Mouse (Mus musculus): ENCODE data around the gene Zfp775. TPM values are rescaled to one million over a fixed set of nuclear protein-coding genes. Genes with fewer than 3 reads are reported as not detected.

Gene Zfp775
- polyA plus RNA-seq (2012; rRNA removed) = 1.7 and 2.2 TPM in 2 replicates

DNA sequence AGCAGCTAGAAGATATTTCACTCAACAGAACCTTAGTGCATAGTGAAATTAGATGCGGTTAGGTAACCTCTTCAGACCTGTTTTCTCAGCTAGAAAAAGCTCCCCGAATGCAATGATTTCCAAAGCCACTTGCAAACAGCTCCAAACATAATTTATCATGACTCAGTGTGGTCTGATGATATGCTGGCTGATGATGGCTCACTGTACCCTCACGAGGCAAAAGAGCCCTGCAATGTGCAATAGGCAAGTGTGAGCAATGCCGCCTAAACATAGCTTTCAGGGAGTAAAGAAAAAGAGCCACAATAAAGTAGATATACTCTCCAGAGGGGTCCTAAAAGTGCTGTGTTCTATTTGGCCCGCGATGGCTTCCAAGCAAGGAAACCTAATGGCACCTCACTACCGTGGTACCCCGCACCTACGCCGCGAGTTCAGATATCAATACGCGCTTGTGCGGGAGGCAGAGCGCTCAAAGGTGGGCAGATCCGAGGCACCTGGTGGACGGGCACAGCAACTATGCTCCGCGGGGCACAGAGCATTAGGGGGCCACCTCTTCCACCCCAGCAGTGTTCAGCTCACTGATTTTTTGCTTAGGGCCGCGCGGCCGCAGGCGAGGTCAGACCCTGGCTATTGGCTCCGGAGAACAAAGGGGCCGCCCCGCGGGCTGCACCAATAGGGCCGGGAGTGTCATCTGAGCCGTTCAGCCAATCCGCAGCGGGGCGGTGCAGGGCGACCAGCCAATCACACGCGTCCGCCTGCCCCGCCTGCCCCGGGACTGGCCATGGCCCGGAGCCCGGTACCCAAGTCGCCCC is at the start of gene Zfp775:
Gene Zfp775 (plus strand): TSS at position 793 of the 809 bp plus-strand sequence.

GRCm38 (mm10) chr6:48554280-48555103 is 47.4 kb upstream of the Zfp775 start, which contains the start of gene Lrrc61:
TSS of gene Lrrc61 (plus strand) at chr6:48554796.

GRCm38 (mm10) chr6:48572572-48573061 is 29.2 kb upstream of the Zfp775 start, which contains the start of gene Rarres2:
TSS of gene Rarres2 (minus strand) at chr6:48572789.

GRCm38 (mm10) chr6:48589194-48589750 is 12.6 kb upstream of the Zfp775 start, which contains the start of gene Gm45021:
TSS of gene Gm45021 (plus strand) at chr6:48589610.

GRCm38 (mm10) chr6:48593158-48594042 is 8.5 kb upstream of the Zfp775 start, which contains the start of the genes Repin1 and Gm44965:
TSS of gene Repin1 (plus strand) at chr6:48593883.
TSS of gene Gm44965 (plus strand) at chr6:48593941.

GRCm38 (mm10) chr6:48626464-48626863 is 24.6 kb downstream of the Zfp775 start, which contains the start of gene AI854703:
TSS of gene AI854703 (plus strand) at chr6:48626764.

GRCm38 (mm10) chr6:48646995-48647394 is 45.1 kb downstream of the Zfp775 start, which contains the start of gene Gimap8:
TSS of gene Gimap8 (plus strand) at chr6:48647234.

Other genes starting within 250 kb of the Zfp775 start
- gene Krba1, start 206.5 kb upstream of the Zfp775 start, polyA plus RNA-seq (2012; rRNA removed) = 2.7 and 3.2 TPM in 2 replicates
- 3.8 and 4.1 TPM in 2 replicates for gene Zfp467, start 156.2 kb upstream of the Zfp775 start, polyA plus RNA-seq (2012; rRNA removed)
- 0.18 and 0.22 TPM in 2 replicates for gene Sspo, start 153.8 kb upstream of the Zfp775 start, polyA plus RNA-seq (2012; rRNA removed)
- gene Atp6v0e2, start 64.4 kb upstream of the Zfp775 start, polyA plus RNA-seq (2012; rRNA removed) = 0.55 and 0.67 TPM in 2 replicates
- 3.1 and 4.0 TPM in 2 replicates for gene Lrrc61, start 47.3 kb upstream of the Zfp775 start, polyA plus RNA-seq (2012; rRNA removed)
- 77.7 and 123 TPM in 2 replicates for gene Rarres2, start 29.3 kb upstream of the Zfp775 start, polyA plus RNA-seq (2012; rRNA removed)
- gene Gm45021, start 12.5 kb upstream of the Zfp775 start, polyA plus RNA-seq (2012; rRNA removed) = 0.37 TPM in 1 of 2 replicates, not detected in the other
- gene Repin1, start 8.2 kb upstream of the Zfp775 start, polyA plus RNA-seq (2012; rRNA removed) = 18.1 and 19.4 TPM in 2 replicates
- not detected in 2 replicates for gene Gm44965, start 8.1 kb upstream of the Zfp775 start, polyA plus RNA-seq (2012; rRNA removed)
- gene AI854703, start 24.7 kb downstream of the Zfp775 start, polyA plus RNA-seq (2012; rRNA removed) = 0.20 and 0.21 TPM in 2 replicates
- 2.7 and 3.0 TPM in 2 replicates for gene Gimap8, start 45.2 kb downstream of the Zfp775 start, polyA plus RNA-seq (2012; rRNA removed)
- gene Gimap9, start 74.1 kb downstream of the Zfp775 start, polyA plus RNA-seq (2012; rRNA removed) = 6.6 and 7.7 TPM in 2 replicates
- 11.2 and 11.3 TPM in 2 replicates for gene Gimap4, start 82.5 kb downstream of the Zfp775 start, polyA plus RNA-seq (2012; rRNA removed)
- 8.6 and 9.2 TPM in 2 replicates for gene Gimap6, start 106.2 kb downstream of the Zfp775 start, polyA plus RNA-seq (2012; rRNA removed)
- gene Gm28053, start 116.5 kb downstream of the Zfp775 start, polyA plus RNA-seq (2012; rRNA removed) = 0.65 and 0.77 TPM in 2 replicates
- gene Gimap7, start 116.6 kb downstream of the Zfp775 start, polyA plus RNA-seq (2012; rRNA removed) = 0.06 and 0.25 TPM in 2 replicates
- 2.8 and 3.0 TPM in 2 replicates for gene Gimap1, start 137.0 kb downstream of the Zfp775 start, polyA plus RNA-seq (2012; rRNA removed)
- gene Gimap5, start 144.1 kb downstream of the Zfp775 start, polyA plus RNA-seq (2012; rRNA removed) = 3.1 TPM in 2 replicates
- 0.42 and 0.68 TPM in 2 replicates for gene Gimap3, start 168.8 kb downstream of the Zfp775 start, polyA plus RNA-seq (2012; rRNA removed)
- 58.6 and 68.3 TPM in 2 replicates for gene Tmem176a, start 238.9 kb downstream of the Zfp775 start, polyA plus RNA-seq (2012; rRNA removed)
- 220 and 232 TPM in 2 replicates for gene Tmem176b, start 239.4 kb downstream of the Zfp775 start, polyA plus RNA-seq (2012; rRNA removed)

All from liver, embryonic 18 days (tissue).